Mouse (Mus musculus): ENCODE data around the gene Usp19.
A peak's percentile ranks its signal among the peaks of the same experiment; 100 is the strongest.

The Usp19 gene

DNA sequence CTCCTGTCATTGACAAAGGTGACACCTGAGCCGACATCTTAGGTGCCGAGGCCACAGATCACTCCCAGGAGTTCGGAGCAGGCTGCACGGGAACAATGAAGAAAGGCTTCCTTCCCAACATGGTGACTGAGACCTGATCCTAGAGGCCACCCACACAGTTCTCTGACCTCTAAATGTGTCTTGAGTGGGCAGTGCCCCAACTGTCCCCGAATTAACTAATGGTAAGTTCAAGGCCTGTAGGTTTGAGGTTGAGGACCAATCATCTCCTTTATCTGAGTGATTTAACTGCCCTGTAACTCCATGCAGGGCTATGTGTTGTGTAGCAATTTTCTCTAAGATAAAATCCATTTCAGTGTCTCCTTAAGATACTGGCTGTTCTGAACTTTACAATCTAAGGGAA is 21.0 kb upstream of the Usp19 start:
- DNase-seq, result no peak

DNA sequence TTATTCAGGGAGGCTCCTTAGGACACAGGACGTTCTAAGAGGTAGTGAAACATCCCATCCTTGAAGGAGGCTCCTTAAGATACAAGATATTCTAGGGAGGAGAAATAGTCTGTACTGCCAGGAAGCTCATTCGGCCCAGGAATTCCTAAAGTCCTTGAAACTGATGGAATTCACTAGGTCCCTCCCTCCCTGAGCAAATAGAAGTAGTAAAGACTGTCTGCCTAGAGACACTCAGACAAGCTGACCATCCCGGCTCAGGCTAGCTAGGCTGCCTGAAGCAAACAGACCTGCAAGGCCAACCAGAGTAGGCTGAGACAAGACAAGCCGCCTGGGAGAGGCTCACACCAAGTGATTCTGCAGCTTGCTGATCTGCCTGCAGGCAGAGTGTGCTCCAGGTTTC is 20.6 kb upstream of the Usp19 start:
- DNase-seq, result no peak

DNA sequence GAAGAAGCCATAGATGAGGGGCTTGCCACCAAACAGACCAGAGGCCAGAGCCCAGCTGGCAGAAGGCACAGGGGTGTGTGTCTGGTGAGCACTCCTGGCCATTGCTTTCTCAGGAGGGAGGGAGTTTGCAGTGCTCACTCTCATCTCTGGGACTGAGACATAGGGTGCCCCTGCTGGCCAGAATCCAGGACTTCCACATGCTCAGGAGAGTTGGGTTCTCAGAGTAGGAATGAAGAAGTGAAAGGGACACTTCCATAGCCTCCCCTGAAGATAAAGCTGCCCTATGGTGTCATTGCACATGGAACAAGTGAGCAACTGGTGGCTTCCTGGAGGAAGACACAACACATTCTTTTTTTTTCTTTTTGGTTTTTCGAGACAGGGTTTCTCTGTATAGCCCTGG is 15.9 kb upstream of the Usp19 start:
- DNase-seq, result no peak

DNA sequence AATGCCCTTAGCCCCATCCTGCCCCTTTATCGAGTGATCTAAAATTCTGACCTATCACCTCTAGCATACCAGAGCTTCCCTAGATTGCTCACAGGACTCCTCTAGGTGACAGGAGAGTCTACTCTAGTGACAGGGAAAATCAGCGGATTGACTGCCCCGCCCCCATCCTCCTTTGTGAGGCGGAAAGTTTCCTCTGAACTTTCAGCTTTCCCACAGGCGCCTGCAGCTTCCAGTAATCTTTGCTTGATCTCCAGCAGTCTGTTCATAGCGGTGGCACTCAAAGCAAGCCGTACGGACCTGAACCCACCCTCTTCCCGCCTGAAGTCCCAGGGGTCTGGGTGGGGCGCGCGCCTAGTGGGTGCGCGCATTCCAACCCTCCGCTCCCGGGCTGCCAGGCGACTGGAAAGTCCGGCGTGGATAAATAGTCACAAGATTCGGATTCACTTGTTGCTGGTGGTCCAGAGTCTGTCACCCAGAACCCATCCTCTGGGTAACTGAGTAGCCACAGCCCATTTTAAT is 11.7 kb upstream of the Usp19 start:
- peak; percentile 59 for DNase-seq

DNA sequence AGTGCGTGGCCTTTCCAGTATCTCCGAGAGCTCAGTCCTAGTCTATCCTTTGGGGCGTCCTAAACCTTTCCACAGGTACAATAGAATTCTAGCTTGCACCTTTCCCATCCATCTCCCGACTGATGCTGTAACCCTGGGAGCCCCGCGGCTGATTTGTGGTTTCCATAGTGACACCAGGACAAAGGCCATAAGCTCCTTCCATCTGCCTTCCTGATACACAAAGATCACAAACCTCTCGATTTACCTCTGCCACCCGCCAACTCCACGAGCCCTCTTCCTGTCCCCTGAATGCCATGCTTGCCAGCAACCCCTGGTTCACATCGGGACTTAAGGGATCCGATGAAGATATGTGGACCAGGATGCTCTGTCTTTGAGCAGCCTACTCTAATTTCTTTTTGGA is 11.2 kb upstream of the Usp19 start:
- DNase-seq, result no peak

DNA sequence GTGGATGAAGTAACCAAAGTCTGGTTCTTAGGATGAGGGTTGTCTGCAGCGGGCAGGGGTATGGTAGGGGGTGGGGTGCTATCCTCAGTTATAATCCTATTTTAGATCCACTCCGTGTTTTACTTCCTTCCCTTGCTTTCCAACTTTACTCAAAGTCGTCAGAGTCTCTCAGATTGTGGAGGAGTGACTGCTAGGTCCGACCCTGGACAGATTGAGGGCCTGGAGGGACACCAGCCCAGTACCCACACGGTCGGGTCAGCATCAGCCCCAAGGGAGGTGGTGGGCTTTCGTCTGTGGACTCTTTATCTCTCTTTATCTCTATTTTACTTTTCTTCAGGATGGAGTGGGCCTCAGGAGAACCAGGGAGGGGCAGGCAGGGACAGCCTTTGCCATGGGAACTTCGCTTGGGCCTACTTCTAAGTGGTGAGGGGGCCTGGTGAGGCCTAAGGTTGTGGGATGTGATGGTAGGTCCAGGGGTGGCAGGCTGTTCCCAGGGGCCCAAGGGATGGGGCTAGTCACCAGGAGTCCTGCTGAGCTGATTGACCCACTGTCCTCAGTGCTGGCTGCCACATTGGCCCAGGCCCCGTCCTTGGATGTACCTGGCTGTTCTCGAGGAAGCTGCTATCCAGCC is 10.6 kb upstream of the Usp19 start, which contains the start of gene Lamb2:
Gene Lamb2 (plus strand): TSS at position 16 of the 631 bp plus-strand sequence.
- DNase-seq, result no peak

DNA sequence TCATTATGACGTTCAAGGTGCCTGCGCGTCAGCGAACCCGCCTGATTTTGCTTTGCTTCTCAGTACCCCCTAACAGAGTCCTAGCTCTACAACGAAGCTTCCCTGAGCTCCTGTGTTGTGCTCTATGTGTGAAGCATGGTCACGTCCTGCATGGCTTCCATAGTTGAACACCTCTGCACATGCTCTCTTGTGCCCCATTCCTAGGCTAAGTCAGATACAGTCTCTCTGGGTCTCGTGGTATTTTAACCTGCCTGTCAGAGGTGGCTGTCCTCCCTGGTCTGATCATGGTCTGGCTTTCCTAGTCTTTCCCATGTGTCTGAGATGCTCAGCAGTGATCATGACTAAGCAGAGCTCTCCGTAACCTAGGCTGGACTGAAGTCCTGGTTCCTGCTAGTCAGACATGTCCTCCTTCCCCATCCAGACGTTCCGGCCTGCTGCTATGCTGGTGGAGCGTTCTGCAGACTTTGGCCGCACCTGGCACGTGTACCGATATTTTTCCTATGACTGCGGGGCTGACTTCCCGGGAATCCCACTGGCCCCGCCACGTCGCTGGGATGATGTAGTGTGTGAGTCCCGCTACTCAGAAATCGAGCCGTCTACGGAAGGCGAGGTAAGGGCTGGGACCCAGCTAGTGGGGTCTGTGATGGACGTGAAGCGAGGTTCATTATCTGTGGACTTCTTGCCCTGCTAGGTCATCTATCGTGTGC is 9.4 kb upstream of the Usp19 start:
- DNase-seq, result no peak

DNA sequence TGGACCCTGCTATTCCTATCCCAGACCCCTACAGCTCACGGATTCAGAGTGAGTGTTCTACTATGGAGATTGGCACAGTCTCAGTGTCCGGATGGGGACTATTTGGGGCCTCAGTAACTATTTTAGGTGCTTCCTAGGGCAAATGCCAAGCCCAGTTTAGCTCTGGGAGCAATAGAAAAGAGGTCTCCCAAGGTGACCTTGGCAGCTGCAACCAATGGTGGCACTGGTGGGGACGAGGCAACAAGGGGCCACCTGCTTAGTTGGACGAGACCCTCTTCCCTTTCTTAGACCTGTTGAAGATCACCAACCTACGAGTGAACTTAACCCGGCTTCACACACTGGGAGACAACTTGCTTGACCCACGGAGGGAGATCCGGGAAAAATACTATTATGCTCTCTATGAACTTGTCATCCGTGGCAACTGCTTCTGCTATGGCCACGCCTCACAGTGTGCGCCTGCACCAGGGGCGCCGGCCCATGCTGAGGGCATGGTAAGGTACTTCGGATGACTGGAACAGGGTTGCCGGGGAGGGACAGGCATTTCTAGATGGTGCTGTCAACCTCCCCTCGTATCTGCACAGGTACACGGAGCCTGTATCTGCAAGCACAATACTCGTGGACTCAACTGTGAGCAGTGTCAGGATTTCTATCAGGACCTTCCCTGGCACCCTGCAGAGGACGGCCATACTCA is 8.7 kb upstream of the Usp19 start:
- DNase-seq, result no peak

DNA sequence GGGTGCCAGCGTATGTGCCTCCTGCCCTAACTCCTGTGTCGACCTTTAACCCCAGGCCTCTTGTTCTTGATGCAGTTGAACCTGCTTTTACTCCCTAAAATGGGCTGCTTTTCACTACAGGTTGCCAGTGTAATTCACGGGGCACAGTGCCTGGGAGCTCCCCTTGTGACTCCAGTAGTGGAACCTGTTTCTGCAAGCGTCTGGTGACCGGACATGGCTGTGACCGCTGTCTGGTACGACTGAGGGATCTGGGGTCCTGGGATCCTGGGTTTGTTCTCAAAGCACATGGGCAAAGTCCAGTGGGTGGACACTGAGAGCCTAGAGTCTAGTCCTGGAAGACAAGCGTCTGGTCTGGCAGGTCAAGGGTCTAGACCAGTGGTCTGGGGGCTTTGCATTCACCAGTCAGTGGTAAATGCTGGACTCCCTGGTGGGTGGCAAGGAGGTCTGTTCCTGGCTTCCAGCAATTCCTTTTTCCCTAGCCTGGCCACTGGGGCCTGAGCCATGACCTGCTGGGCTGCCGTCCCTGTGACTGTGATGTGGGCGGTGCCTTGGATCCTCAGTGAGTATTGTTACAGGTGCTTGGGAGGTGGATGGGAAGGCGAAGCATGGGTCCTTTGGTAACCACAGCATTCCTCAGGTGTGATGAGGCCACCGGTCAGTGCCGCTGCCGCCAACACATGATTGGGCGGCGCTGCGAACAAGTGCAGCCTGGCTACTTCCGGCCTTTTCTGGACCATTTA is 7.2 kb upstream of the Usp19 start:
- no peak for DNase-seq

DNA sequence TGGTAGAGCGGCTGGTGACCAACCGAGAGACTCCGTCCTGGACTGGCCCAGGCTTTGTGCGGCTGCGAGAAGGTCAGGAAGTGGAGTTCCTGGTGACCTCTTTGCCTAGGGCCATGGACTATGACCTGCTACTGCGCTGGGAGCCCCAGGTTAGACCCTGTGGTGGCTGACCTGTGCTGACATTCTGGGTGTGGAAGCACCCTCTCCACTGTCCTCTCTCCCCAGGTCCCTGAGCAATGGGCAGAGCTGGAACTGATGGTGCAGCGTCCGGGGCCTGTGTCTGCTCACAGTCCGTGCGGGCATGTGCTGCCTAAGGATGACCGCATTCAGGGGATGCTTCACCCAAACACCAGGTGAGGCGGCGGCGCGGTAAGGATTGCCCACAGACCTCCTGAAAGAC is 6.4 kb upstream of the Usp19 start:
- no peak for DNase-seq

DNA sequence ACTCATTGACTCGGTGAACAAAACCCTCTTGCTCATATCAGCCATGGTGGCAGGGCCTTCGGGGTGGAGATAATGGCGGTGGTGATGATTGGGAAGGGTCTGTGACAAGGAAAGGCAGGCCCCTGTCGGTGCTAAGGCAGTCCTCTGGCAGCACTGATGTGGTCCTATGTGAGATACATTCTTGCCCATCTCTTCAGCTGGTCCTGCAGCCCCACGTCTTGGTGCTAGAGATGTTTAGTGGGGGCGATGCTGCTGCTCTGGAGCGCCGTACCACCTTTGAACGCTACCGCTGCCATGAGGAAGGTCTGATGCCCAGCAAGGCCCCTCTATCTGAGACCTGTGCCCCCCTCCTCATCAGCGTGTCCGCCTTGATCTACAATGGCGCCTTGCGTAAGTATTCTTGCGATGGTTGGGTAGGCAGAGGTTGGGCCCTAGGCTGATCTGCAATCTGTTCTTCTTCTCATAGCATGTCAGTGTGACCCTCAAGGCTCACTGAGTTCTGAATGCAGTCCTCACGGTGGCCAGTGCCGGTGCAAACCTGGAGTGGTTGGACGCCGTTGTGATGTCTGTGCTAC is 5.0 kb upstream of the Usp19 start:
- no peak for DNase-seq

DNA sequence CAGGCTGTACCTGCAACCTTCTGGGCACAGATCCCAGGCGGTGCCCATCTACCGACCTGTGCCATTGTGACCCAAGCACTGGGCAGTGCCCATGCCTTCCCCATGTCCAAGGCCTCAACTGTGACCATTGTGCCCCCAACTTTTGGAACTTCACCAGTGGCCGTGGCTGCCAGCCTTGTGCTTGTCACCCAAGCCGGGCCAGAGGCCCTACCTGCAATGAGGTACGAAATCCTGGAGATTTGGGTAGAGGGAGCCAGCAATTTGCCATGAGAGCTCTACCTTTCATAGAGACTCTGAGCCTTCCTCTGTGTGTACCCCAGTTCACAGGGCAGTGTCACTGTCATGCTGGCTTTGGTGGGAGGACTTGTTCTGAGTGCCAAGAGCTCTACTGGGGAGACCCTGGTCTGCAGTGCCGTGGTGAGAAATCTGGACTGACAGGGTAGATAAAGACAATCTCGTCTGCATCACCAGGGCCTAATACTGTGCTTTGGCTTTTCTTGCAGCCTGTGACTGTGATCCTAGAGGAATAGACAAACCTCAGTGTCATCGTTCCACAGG is 3.4 kb upstream of the Usp19 start:
- DNase-seq, result no peak

DNA sequence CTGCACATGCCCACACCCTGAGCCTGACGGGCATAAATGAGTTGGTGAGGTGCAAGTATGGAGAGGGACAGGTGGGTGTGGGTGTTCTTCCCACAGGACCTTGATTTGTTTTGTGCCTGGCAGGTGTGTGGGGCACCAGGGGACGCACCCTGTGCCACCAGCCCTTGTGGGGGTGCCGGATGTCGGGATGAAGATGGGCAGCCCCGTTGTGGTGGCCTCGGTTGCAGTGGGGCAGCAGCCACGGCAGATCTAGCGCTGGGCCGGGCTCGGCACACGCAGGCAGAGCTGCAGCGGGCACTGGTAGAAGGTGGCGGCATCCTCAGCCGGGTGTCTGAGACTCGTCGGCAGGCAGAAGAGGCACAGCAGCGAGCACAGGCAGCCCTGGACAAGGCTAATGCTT is 2.0 kb upstream of the Usp19 start:
- no peak for DNase-seq

DNA sequence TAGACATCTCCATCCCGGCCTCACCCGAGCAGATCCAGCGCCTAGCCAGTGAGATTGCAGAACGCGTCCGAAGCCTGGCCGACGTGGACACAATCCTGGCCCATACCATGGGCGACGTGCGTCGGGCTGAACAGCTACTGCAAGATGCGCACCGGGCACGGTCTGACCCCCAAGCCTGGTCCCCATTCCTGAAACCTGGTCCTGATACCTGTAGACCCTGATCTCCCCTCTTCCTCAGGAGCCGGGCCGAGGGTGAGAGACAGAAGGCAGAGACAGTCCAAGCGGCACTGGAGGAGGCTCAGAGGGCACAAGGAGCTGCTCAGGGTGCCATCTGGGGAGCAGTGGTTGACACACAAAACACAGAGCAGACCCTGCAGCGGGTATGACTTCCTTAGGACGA is 1.2 kb upstream of the Usp19 start:
- no peak for DNase-seq

DNA sequence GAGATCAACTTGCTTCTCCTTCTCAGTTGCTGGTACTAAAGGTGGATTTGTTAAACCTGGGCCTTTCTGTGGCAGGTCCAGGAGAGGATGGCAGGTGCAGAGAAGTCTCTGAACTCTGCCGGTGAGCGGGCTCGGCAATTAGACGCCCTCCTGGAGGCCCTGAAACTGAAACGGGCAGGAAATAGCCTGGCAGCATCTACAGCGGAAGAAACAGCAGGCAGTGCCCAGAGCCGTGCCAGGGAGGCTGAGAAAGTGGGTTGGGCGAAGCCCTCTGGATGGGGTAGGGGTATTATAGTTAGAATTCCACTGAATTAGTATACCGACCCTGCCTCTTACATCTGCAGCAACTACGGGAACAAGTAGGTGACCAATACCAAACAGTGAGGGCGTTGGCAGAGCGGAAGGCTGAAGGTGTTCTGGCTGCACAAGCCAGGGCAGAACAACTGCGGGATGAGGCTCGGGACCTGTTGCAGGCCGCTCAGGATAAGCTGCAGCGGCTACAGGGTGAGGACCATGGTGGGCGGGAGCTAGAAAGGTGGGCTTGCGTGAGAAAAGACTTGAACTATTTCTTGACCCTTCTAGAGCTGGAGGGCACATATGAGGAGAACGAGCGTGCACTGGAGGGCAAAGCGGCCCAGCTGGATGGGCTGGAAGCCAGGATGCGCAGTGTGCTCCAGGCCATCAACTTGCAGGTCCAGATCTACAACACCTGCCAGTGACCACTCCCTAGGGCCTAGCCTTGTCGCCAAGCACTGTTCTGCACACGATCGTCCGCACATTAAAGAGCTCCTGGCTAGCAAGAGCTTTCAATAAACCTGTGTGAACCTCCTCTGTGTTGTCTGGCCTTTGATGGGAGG is 472 bp upstream of the Usp19 start:
- no peak for DNase-seq

DNA sequence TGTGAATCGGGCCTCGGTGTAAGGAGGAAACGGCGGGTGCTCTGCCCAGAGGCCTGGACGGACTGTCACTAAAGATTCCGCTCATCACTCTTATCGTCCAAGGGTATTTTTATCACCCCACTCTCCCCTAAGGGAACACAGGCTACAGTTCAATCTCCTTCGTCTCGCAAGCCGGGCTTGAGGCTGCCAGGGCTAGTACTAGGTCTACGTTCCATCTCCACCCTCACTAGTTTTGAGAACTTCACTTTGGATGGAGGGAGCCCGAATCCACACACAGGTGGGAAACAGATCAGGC is 831 bp downstream of the Usp19 start:
- no peak for DNase-seq

DNA sequence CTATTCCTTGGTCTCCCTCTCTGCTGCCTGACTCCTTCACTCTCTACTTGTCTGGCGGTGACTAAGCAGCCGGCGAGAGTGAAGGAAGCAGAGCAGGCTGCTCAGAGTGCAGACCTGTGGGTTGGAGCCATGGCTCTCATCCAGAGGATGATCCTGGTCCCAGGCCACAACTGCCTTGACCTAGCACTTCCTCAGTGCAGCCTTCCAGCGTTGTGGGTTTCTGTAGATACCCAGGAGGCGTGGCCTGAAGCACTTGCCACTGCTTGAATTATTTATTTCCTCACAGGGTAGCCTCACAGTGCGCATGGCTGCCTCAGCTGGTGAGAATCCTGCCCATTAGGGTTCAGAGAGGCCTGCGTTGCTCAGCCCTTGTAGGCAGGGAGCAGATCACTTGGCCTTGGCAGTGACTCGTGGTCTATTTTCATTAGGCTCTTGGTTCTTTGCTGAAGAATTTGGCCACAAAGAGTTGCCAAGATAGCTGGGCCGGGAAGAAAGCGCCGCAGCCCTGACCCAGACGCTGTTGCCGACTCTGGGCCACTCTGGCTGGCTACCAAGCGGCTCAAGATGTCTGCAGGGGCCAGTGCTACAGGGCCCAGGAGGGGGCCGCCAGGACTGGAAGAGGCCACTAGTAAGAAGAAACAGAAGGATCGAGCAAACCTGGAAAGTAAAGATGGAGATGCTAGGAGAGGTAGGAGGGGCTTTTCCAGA is 1.8 kb downstream of the Usp19 start:
- DNase-seq, result no peak

DNA sequence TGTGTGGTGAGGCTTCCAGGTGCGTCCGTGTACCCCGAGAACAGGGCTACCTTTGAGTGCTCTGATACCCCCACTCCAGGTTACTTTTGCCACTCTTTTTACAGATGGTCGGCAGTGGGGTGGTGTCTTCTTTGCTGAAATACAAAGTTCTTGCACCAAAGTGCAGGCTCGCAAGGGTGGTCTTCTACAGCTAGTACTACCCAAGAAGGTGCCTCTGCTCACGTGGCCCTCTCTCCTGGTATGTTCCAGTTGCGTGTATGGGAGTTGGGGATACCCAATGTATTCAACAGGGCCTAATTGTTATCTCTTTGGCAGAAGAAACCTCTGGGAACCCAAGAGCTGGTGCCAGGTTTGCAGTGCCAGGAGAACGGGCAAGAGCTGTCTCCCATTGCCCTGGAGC is 2.8 kb downstream of the Usp19 start:
- DNase-seq, result no peak

DNA sequence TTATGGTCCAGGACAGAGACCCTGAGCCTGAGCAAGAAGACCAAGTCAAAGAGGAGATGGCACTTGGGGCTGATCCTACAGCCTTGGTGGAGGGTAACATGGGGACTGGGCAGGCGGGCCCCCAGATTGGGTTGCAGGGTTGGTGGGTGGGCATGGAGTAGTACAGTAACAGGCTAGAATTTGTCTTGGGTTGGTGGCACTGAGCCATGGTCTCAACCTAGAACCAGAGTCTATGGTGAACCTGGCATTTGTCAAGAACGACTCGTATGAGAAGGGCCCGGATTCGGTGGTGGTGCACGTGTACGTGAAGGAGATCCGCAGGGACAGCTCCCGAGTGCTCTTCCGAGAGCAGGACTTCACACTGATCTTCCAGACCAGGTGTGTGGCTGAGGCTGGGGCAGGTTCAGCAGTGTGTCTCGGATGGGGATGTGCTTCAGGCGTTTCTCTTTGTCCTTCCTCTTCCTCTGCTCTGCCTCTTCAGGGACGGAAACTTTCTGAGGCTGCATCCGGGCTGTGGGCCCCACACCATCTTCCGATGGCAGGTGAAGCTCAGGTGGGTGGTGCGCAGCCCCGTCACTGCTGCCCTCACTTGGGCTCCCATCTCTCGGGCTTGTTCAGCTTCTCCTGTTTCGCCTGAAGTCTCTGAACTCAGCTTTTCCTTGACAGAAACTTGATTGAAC is 3.9 kb downstream of the Usp19 start:
- no peak for DNase-seq

DNA sequence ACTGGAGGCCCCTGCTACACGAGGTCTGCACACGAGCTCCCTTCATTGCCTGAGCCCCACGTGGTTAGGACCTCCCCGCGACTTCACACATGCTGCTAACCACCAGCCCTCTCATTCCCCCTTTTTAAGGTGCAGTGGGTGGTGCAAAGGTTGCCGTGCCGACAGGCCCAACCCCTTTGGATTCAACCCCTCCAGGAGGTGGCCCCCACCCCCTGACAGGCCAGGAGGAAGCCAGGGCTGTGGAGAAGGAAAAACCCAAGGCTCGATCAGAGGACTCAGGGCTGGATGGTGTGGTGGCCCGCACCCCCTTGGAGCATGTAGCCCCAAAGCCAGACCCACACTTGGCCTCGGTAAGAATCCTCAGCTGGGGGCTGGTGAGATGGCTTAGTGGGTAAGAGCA is 4.5 kb downstream of the Usp19 start:
- no peak for DNase-seq

DNA sequence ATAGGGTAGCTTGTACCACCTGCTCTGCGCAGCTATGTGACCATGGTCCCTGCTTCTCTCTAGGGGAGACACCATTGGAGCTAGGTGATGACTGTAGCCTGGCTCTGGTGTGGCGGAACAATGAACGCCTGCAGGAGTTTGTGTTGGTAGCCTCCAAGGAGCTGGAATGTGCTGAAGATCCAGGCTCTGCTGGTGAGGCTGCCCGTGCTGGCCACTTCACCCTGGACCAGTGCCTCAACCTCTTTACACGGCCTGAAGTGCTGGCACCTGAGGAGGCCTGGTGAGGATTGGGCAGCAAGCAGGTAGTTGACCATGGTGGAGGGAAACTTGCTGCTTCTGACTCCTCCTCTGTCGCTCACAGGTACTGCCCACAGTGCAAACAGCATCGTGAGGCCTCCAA is 8.8 kb downstream of the Usp19 start:
- no peak for DNase-seq

Data from right cerebral cortex, postnatal 4 days (tissue).